Mouse (Mus musculus): Measurements from ENCODE around the gene Pcp4.

- TF ChIP-seq CTCF (IDR thresholded peaks at IDR 0.05; ENCODE audit: control insufficient read depth, insufficient read depth, insufficient read length) (no peak), MYOG (IDR thresholded peaks at IDR 0.05; ENCODE audit: control insufficient read depth, extremely low read depth, insufficient read length) (no peak)
Observed at GRCm38 (mm10) chr16:96501241-96501640, 33.8 kb downstream of the Pcp4 start.
